Mouse (Mus musculus): ENCODE data around the gene Zbtb39. TPM values are rescaled to one million over a fixed set of nuclear protein-coding genes. Genes with fewer than 3 reads are reported as not detected.

The Zbtb39 gene
- total and polyA plus RNA-seq, 3 experiments: 5.1 to 11.0 TPM; not detected in 1

- no peaks in the 10 kb centered on the region for H3K27me3 ChIP-seq (ENCODE audit: control insufficient read depth in 1 of 2, insufficient read depth in 2 of 2, low read length in 2 of 2)
- H3K27ac ChIP-seq (ENCODE audit: control insufficient read depth, low read depth, low read length): no peak overlapping the region
- peaks cover 0 to 16% of the 10 kb centered on the region in 2 experiments; a peak in 2 of 4 replicates for H3K36me3 ChIP-seq (ENCODE audit: control insufficient read depth in 1 of 2, insufficient read depth in 2 of 2, low read length in 2 of 2)
- no peak overlapping the region for H3K9ac ChIP-seq (ENCODE audit: control insufficient read depth, low read depth, low read length, poor library complexity, severe bottlenecking)
- H3K9me3 ChIP-seq (replicated peaks; ENCODE audit: insufficient read depth, low read length): no peaks in the 10 kb centered on the region
- DNase-seq (ENCODE audit: low read depth, low spot score): no peak
- no peak overlapping the region for H3K4me3 ChIP-seq (ENCODE audit: control insufficient read depth in 1 of 2, insufficient read depth in 1 of 2, low read depth in 2 of 2, low read length in 2 of 2)
- no peaks in the 10 kb centered on the region for H3K79me2 ChIP-seq (ENCODE audit: control insufficient read depth, insufficient read depth, low read length, poor library complexity)
- TF ChIP-seq ZKSCAN1 (IDR thresholded peaks at IDR 0.05; ENCODE audit: low read depth, low read length): no peak
- no peak for TF ChIP-seq MYB (IDR thresholded peaks at IDR 0.05; ENCODE audit: low read depth, low read length)
- no peak for TF ChIP-seq NELFE (IDR thresholded peaks at IDR 0.05; ENCODE audit: low read depth, low read length)
- no peak for TF ChIP-seq ZNF384 (IDR thresholded peaks at IDR 0.05; ENCODE audit: low read depth, low read length)
- no peak for TF ChIP-seq CTCF (IDR thresholded peaks at IDR 0.05 in 2 of 3, conservative IDR thresholded peaks at IDR 0.05 in 1 of 3; ENCODE audit: control insufficient read depth in 1 of 3, insufficient read depth in 1 of 3, low read depth in 2 of 3, low read length in 3 of 3, poor library complexity in 1 of 3, severe bottlenecking in 1 of 3)
- no peak for TF ChIP-seq MAZ (IDR thresholded peaks at IDR 0.05; ENCODE audit: low read depth, low read length)
- TF ChIP-seq RAD21 (IDR thresholded peaks at IDR 0.05; ENCODE audit: low read depth, low read length): no peak
- TF ChIP-seq POLR2AphosphoS2 (IDR thresholded peaks at IDR 0.05; ENCODE audit: low read length): no peak
- peaks cover 5 to 17% of the 10 kb centered on the region in 2 experiments; a peak in 3 of 4 replicates for H3K4me1 ChIP-seq (ENCODE audit: control insufficient read depth in 1 of 2, insufficient read depth in 2 of 2, low read length in 2 of 2)
Measured at GRCm38 (mm10) chr10:127750136-127750777, 10.9 kb downstream of the Zbtb39 start.

DNA sequence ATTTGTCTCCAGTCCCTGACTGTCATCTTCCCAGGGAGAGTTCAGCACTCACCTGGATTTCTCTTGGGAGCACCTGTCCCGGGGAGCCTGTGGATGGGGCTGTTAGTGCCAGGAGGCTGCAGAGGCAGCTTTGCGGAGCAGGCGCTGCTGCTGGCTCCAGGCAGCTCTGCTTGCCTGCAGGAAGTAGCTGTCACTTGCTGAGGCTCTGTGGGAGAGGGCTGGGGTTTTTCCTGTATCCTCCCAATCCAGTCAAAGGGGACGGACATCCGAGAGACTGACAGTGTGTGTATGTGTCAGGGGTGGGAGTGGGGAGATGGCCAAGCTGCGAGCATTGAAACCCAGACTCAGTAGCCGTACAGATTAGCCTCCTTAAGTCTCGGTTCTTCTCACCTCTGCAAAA, 12.2 kb downstream of the Zbtb39 start, which contains the start of gene Gpr182:
Gpr182 (minus strand) TSS at position 185 of the 400 bp plus-strand sequence.
- no peak within 1 kb of the TSS for H3K27ac ChIP-seq (ENCODE audit: control insufficient read depth, low read depth, low read length)

GRCm38 (mm10) chr10:127754566-127755166, 15.3 kb downstream of the Zbtb39 start:
- peak; percentile 30 for DNase-seq (ENCODE audit: low read depth, low spot score)
- peaks cover 0 to 2% of the 10 kb centered on the region in 2 experiments; a peak in 1 of 4 replicates for H3K27me3 ChIP-seq (ENCODE audit: control insufficient read depth in 1 of 2, insufficient read depth in 2 of 2, low read length in 2 of 2)
- H3K4me1 ChIP-seq (ENCODE audit: control insufficient read depth in 1 of 2, insufficient read depth in 2 of 2, low read length in 2 of 2): peaks cover 0 to 26% of the 10 kb centered on the region in 2 experiments; a peak in 2 of 4 replicates
- H3K4me3 ChIP-seq (ENCODE audit: control insufficient read depth in 1 of 2, insufficient read depth in 1 of 2, low read depth in 2 of 2, low read length in 2 of 2): no peak overlapping the region
- H3K9ac ChIP-seq (ENCODE audit: control insufficient read depth, low read depth, low read length, poor library complexity, severe bottlenecking): no peak overlapping the region
- no peaks in the 10 kb centered on the region for H3K79me2 ChIP-seq (ENCODE audit: control insufficient read depth, insufficient read depth, low read length, poor library complexity)
- 0 out of 2 replicates have a peak overlapping the region, but pooled peaks have one; percentile 11 for H3K27ac ChIP-seq (ENCODE audit: control insufficient read depth, low read depth, low read length)
- H3K36me3 ChIP-seq (ENCODE audit: control insufficient read depth in 1 of 2, insufficient read depth in 2 of 2, low read length in 2 of 2): peaks cover 0 to 16% of the 10 kb centered on the region in 2 experiments; a peak in 2 of 4 replicates
- H3K9me3 ChIP-seq (replicated peaks; ENCODE audit: insufficient read depth, low read length): no peaks in the 10 kb centered on the region
- TF ChIP-seq GATA1 (IDR thresholded peaks at IDR 0.05; ENCODE audit: low read depth, low read length) (0 out of 2 replicates have a peak, but pooled peaks have one; percentile 15), ZKSCAN1 (IDR thresholded peaks at IDR 0.05; ENCODE audit: low read depth, low read length) (no peak), EP300 (IDR thresholded peaks at IDR 0.05; ENCODE audit: low read depth in 1 of 2, low read length in 2 of 2) (peak in 1 of 2 experiments; percentile 17; a peak in 2 of 4 replicates), ZNF384 (IDR thresholded peaks at IDR 0.05; ENCODE audit: low read depth, low read length) (peak; percentile 86), SIN3A (IDR thresholded peaks at IDR 0.05; ENCODE audit: low read length) (0 out of 2 replicates have a peak, but pooled peaks have one; percentile 19)

More for the DNA sequence above, 12.2 kb downstream of the Zbtb39 start, which contains the start of gene Gpr182:
- no peak within 1 kb of the TSS for H3K4me3 ChIP-seq (ENCODE audit: control insufficient read depth in 1 of 2, insufficient read depth in 1 of 2, low read depth in 2 of 2, low read length in 2 of 2)
- H3K4me1 ChIP-seq (ENCODE audit: control insufficient read depth in 1 of 2, insufficient read depth in 2 of 2, low read length in 2 of 2): peaks cover 0 to 23% of the 10 kb centered on the region in 2 experiments; a peak in 2 of 4 replicates
- no peaks in the 10 kb centered on the region for H3K9me3 ChIP-seq (replicated peaks; ENCODE audit: insufficient read depth, low read length)
- peaks cover 0 to 16% of the 10 kb centered on the region in 2 experiments; a peak in 2 of 4 replicates for H3K36me3 ChIP-seq (ENCODE audit: control insufficient read depth in 1 of 2, insufficient read depth in 2 of 2, low read length in 2 of 2)
- TF ChIP-seq GATA1 (IDR thresholded peaks at IDR 0.05; ENCODE audit: low read depth, low read length) (no peak), KAT2A (conservative IDR thresholded peaks at IDR 0.05; ENCODE audit: low read depth, low read length) (no peak), POLR2A (IDR thresholded peaks at IDR 0.05; ENCODE audit: control insufficient read depth in 1 of 2, insufficient read depth in 1 of 2, low read depth in 1 of 2, low read length in 2 of 2, poor library complexity in 1 of 2) (no peak), POLR2AphosphoS5 (IDR thresholded peaks at IDR 0.05; ENCODE audit: borderline replicate concordance, low read depth, low read length) (no peak)
- H3K27me3 ChIP-seq (ENCODE audit: control insufficient read depth in 1 of 2, insufficient read depth in 2 of 2, low read length in 2 of 2): no peaks in the 10 kb centered on the region
- no peak for DNase-seq (ENCODE audit: low read depth, low spot score)
- H3K79me2 ChIP-seq (ENCODE audit: control insufficient read depth, insufficient read depth, low read length, poor library complexity): no peaks in the 10 kb centered on the region
- H3K9ac ChIP-seq (ENCODE audit: control insufficient read depth, low read depth, low read length, poor library complexity, severe bottlenecking): no peak within 1 kb of the TSS
